Mouse (Mus musculus) ES-E14 (cell line): ENCODE results near the gene Adgre5.

Source experiments
- CHD2 ChIP-seq: IDR thresholded peaks from 2 replicates; pipeline ENCODE4 v1.6.1; 2014; ENCODE audit warnings: mild to moderate bottlenecking, low read depth, low read length, inconsistent platforms
- HCFC1 ChIP-seq: IDR thresholded peaks from 2 replicates; pipeline ENCODE4 v1.6.1; 2012; ENCODE audit warnings: low read length, inconsistent platforms, borderline replicate concordance; ENCODE audit not compliant: insufficient read depth
- MAFK ChIP-seq: IDR thresholded peaks from 2 replicates; pipeline ENCODE4 v1.6.1; 2014; ENCODE audit warnings: mild to moderate bottlenecking, low read depth, low read length, inconsistent platforms; ENCODE audit not compliant: insufficient read depth
- ZC3H11A ChIP-seq: IDR thresholded peaks from 2 replicates; pipeline ENCODE4 v1.6.1; 2012; ENCODE audit warnings: low read depth, mild to moderate bottlenecking, inconsistent platforms, low read length, borderline replicate concordance
- ZNF384 ChIP-seq: IDR thresholded peaks from 2 replicates; pipeline ENCODE4 v1.6.1; 2012; ENCODE audit warnings: low read depth, low read length, inconsistent platforms

DNA sequence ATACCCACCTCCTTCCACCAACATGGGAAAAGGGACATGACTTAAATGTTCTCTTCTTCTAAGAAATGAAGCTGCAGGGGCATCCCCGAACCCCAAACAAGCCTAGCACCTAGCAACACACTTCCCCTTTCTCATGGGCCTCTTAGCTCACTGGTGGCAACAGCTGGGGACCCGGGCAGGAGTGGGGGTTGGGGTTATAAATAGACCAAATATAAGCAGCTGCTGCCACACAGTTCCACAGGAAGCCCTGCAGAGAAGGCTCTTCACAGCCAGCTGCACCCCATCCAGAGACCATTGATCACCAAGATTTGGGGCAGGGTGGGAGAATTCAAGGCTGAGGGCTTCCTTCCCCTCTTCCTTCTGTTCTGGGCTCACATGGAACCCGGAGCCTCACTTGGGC, 7.6 kb upstream of the Adgre5 start:
- no peak for TF ChIP-seq ZNF384
- TF ChIP-seq MAFK = no peak
- TF ChIP-seq ZC3H11A = no peak
- no peak for TF ChIP-seq CHD2
- TF ChIP-seq HCFC1 = no peak
